Mouse (Mus musculus) midbrain, postnatal 0 days (tissue): Measurements from ENCODE around the gene Kcnf1. TPM values are rescaled to one million over a fixed set of nuclear protein-coding genes. Genes with fewer than 3 reads are reported as not detected.

Experiments
- ATAC-seq: fragments of 200-750 bp; cut with Nextera tagmentation; 2 replicates; pipeline ENCODE4 v1.8.0; 2017; ENCODE audit warnings: moderate number of reproducible peaks, mild to moderate bottlenecking, moderate TSS enrichment, moderate library complexity; ENCODE audit not compliant: low FRiP score
- DNase-seq: peaks from one replicate; pipeline ENCODE4 v3.0.0-alpha.2; 2015; ENCODE audit warnings: low spot score
- H3K27ac ChIP-seq: fragments of 300-500 bp; sonication (generic); 2 replicates; pipeline ENCODE4 v1.5.1; 2014; ENCODE audit warnings: low read depth, mild to moderate bottlenecking, low read length, mixed read lengths
- H3K27me3 ChIP-seq: fragments of 300-500 bp; sonication (generic); 2 replicates; pipeline ENCODE4 v1.6.1; 2014; ENCODE audit warnings: low read length, control low read depth, mixed read lengths; ENCODE audit not compliant: insufficient read depth
- H3K36me3 ChIP-seq: fragments of 300-500 bp; sonication (generic); 2 replicates; pipeline ENCODE4 v1.6.1; 2014; ENCODE audit warnings: low read length, control low read depth, mixed read lengths; ENCODE audit not compliant: insufficient read depth
- H3K4me1 ChIP-seq: fragments of 300-500 bp; sonication (generic); 2 replicates; pipeline ENCODE4 v1.6.1; 2014; ENCODE audit warnings: mild to moderate bottlenecking, control low read depth, antibody characterized with exemption, low read length, mixed read lengths; ENCODE audit not compliant: insufficient read depth
- H3K4me2 ChIP-seq: fragments of 300-500 bp; sonication (generic); 2 replicates; pipeline ENCODE4 v1.6.1; 2014; ENCODE audit warnings: low read depth, mild to moderate bottlenecking, low read length, mixed read lengths; ENCODE audit not compliant: poor library complexity, severe bottlenecking
- H3K4me3 ChIP-seq: fragments of 300-500 bp; sonication (generic); 2 replicates; pipeline ENCODE4 v1.5.1; 2014; ENCODE audit warnings: low read depth, mild to moderate bottlenecking, low read length, moderate library complexity
- H3K9ac ChIP-seq: fragments of 300-500 bp; sonication (generic); replicated peaks from 2 replicates; pipeline ENCODE4 v1.6.1; 2014; ENCODE audit warnings: mild to moderate bottlenecking, low read length, moderate library complexity, mixed read lengths; ENCODE audit not compliant: poor library complexity, severe bottlenecking
- H3K9me3 ChIP-seq: fragments of 300-500 bp; sonication (generic); 2 replicates; pipeline ENCODE4 v1.6.1; 2016; ENCODE audit warnings: low read length, control low read depth
- CTCF ChIP-seq: IDR thresholded peaks from 2 replicates; pipeline ENCODE4 v1.5.1; 2016; ENCODE audit warnings: antibody characterized with exemption, mild to moderate bottlenecking
- WGBS: fragments of 180-500 bp; shearing (Covaris S2); extraction: QIAGEN DNeasy Blood & Tissue Kit; methylation state at CpG from one replicate; pipeline ENCODE4 v1.1.7; 2014; 5-methylcytosine and 5-hydroxymethylcytosine counted together
- polyA plus RNA-seq: library from polyadenylated mRNA; unstranded; fragments of >200 nt; fragmentation: Nextera tagmentation; extraction: Ambion mirVana; gene quantifications from 2 replicates; pipeline ENCODE4 v1.2.1, GENCODE M21; 2015
- total RNA-seq: library from RNA; depleted of rRNA; stranded (reverse); fragments of >200 nt; gene quantifications from 2 replicates; pipeline ENCODE4 v1.2.3, GENCODE M21; 2014

Kcnf1 gene
- total and polyA plus RNA-seq, 2 experiments from 2014 or later = 5.1 to 12.2 TPM

- DNase-seq = no peak
- no peak overlapping the region for H3K27ac ChIP-seq
- no peak overlapping the region for H3K4me3 ChIP-seq
- no peak overlapping the region for H3K9ac ChIP-seq
- no peaks in the 10 kb centered on the region for H3K9me3 ChIP-seq
- TF ChIP-seq CTCF = no peak
- ATAC-seq = no peak
- H3K36me3 ChIP-seq = no peaks in the 10 kb centered on the region
- no peaks in the 10 kb centered on the region for H3K4me1 ChIP-seq
- H3K27me3 ChIP-seq = no peaks in the 10 kb centered on the region
- no peak overlapping the region for H3K4me2 ChIP-seq
- 81% methylated on average over 2 of the region's 2 CpGs for WGBS
Measured at GRCm38 (mm10) chr12:17192887-17193286, 16.2 kb upstream of the Kcnf1 start.

GRCm38 (mm10) chr12:17184303-17184775 lies 7.7 kb upstream of the Kcnf1 start:
- Histone ChIP-seq H3K9me3 (no peaks in the 10 kb centered on the region), H3K9ac (no peak overlapping the region), H3K27ac (no peak overlapping the region), H3K27me3 (no peaks in the 10 kb centered on the region), H3K36me3 (no peaks in the 10 kb centered on the region), H3K4me2 (no peak overlapping the region), H3K4me1 (0 out of 2 replicates have a peak, but pooled peaks cover 3% of the 10 kb centered on the region), H3K4me3 (no peak overlapping the region)
- ATAC-seq = no peak
- DNase-seq = no peak
- 35% methylated on average over 7 of the region's 7 CpGs for WGBS
- TF ChIP-seq CTCF = no peak

- WGBS = 37% methylated on average over 10 of the region's 10 CpGs
- H3K4me2 ChIP-seq = no peak overlapping the region
- no peaks in the 10 kb centered on the region for H3K27me3 ChIP-seq
- DNase-seq = no peak
- no peak overlapping the region for H3K27ac ChIP-seq
- no peaks in the 10 kb centered on the region for H3K36me3 ChIP-seq
- H3K4me1 ChIP-seq = 0 out of 2 replicates have a peak, but pooled peaks cover 3% of the 10 kb centered on the region
- no peaks in the 10 kb centered on the region for H3K9me3 ChIP-seq
- H3K9ac ChIP-seq = no peak overlapping the region
- H3K4me3 ChIP-seq = no peak overlapping the region
- TF ChIP-seq CTCF = no peak
- ATAC-seq = no peak
Measured at GRCm38 (mm10) chr12:17183788-17184187, 7.1 kb upstream of the Kcnf1 start.

- Histone ChIP-seq H3K9me3 (no peaks in the 10 kb centered on the region), H3K4me3 (peak overlapping the region; percentile 66), H3K27me3 (no peaks in the 10 kb centered on the region), H3K4me1 (peaks cover 7% of the 10 kb centered on the region), H3K9ac (peak overlapping the region; percentile 78), H3K27ac (peak overlapping the region; percentile 74), H3K36me3 (no peaks in the 10 kb centered on the region), H3K4me2 (peak overlapping the region; percentile 95)
- peak; percentile 81 for ATAC-seq
- DNase-seq = peak; percentile 90
- WGBS = under 1% methylated on average over 54 of the region's 54 CpGs
- peak; percentile 81 for TF ChIP-seq CTCF
Measured at GRCm38 (mm10) chr12:17176041-17176756, 489 bp downstream of the Kcnf1 start.

- Histone ChIP-seq H3K4me1 (peaks cover 7% of the 10 kb centered on the region), H3K4me3 (peak overlapping the region; percentile 66), H3K27me3 (no peaks in the 10 kb centered on the region), H3K36me3 (no peaks in the 10 kb centered on the region), H3K9me3 (no peaks in the 10 kb centered on the region), H3K4me2 (peak overlapping the region; percentile 95), H3K27ac (no peak overlapping the region), H3K9ac (peak overlapping the region; percentile 78)
- no peak for TF ChIP-seq CTCF
- ATAC-seq (0 out of 2 replicates have a peak, but pooled peaks have one; percentile 29), DNase-seq (peak; percentile 25)
- WGBS = 14% methylated on average over 25 of the region's 25 CpGs
Measured at GRCm38 (mm10) chr12:17175531-17175951, 1.1 kb downstream of the Kcnf1 start.

- DNase-seq (no peak), ATAC-seq (no peak)
- H3K4me3 ChIP-seq = peak overlapping the region; percentile 66
- H3K36me3 ChIP-seq = no peaks in the 10 kb centered on the region
- peaks cover 7% of the 10 kb centered on the region for H3K4me1 ChIP-seq
- TF ChIP-seq CTCF = no peak
- peak overlapping the region; percentile 95 for H3K4me2 ChIP-seq
- no peaks in the 10 kb centered on the region for H3K9me3 ChIP-seq
- H3K9ac ChIP-seq = peak overlapping the region; percentile 78; the same call in 1 of the 2 replicates
- 84% methylated on average over 20 of the region's 20 CpGs for WGBS
- H3K27ac ChIP-seq = no peak overlapping the region
- no peaks in the 10 kb centered on the region for H3K27me3 ChIP-seq
Measured at GRCm38 (mm10) chr12:17175124-17175523, 1.6 kb downstream of the Kcnf1 start.
